Mouse (Mus musculus) layer of hippocampus, adult 9-11 months (tissue): ENCODE results near the gene Numb.
"Not testable (repeated sequence)": the region's sequence is repeated elsewhere in the genome, so short reads cannot be mapped to it uniquely, and the experiment has no call there.

ENCODE experiments used
- DNase-seq: peaks from one replicate; pipeline ENCODE4 v3.0.0; 2022

Gene Numb

GRCm38 (mm10) chr12:83921535-83922381, at the start of gene Numb:
Gene Numb, minus strand, starts transcription at chr12:83921934.
- DNase-seq: peak; percentile 100

DNA sequence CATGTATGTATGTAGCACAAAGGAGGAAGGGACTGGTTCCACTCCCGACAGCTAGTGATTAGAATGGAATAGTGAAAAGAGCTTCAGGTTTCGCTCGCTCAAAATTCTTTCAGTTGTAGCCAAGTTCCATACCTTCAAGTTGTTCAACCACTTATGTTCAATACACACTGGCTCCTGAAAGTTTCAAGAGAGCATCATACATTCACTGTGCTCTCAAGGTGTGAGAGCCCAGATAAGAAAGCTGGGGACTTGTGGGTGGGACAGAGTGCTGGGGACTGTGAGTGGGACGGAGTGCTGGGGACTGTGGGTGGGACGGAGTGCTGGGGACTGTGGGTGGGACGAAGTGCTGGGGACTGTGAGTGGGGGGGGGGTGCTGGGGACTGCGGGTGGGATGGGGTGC, 43.5 kb upstream of the Numb start:
- DNase-seq: no peak

- DNase-seq: no peak
Observed at GRCm38 (mm10) chr12:83958278-83958677, 36.5 kb upstream of the Numb start.

DNA sequence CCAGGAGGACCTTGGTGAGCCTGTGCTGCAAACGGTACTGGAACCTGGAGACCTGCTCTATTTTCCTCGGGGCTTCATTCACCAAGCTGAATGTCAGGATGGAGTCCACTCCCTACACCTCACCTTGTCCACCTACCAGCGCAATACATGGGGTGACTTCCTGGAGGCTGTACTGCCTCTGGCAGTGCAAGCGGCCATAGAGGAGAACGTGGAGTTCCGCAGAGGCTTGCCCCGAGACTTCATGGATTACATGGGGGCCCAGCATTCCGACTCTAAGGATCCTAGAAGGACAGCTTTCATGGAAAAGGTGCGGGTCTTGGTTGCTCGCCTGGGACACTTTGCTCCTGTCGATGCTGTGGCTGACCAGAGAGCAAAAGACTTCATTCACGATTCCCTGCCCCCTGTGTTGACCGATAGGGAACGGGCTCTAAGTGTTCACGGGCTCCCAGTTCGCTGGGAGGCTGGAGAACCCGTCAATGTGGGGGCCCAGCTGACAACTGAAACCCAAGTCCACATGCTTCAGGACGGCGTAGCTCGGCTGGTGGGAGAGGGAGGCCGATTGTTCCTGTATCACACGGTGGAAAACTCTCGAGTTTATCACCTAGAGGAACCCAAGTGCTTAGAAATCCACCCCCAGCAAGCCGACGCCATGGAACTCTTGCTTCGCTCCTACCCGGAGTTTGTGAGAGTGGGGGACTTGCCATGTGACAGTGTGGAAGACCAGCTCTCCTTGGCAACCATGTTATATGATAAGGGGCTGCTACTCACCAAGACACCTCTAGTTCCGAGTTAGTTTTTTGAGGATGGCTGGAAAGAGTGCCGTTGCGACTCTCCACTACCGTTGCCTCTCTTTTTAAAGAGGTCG, 30.2 kb upstream of the Numb start:
- DNase-seq: no peak

DNA sequence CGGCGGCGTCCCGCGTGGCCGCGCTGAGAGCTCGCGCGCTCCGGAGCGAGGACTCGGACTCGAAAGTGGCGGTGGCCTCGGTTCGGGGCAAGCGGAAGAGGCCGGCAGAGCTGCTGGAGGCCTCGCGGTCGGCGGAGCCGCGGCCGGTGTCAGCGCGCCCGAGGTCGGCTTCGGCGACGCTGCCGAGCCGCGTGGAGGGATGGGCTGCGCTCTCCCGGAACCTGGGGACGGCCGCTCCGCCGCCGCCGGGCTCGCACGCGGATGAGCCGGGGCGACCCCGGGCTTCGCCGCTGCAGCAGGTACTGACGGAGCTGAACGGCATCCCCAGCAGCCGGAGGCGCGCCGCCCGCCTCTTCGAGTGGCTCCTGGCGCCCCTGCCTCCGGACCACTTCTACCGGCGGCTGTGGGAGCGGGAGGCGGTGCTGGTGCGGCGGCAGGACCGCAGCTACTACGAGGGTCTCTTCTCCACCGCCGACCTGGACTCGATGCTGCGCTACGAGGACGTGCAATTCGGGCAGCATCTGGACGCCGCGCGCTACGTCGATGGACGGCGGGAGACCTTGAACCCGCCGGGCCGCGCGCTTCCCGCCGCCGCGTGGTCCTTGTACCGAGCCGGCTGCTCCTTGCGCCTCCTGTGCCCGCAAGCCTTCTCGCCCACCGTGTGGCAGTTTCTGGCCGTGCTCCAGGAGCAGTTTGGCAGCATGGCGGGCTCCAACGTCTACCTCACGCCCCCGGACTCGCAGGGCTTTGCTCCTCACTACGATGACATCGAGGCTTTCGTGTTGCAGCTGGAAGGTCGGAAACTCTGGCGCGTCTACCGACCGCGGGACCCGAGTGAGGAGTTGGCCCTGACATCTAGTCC, 29.3 kb upstream of the Numb start:
- no peak for DNase-seq

DNA sequence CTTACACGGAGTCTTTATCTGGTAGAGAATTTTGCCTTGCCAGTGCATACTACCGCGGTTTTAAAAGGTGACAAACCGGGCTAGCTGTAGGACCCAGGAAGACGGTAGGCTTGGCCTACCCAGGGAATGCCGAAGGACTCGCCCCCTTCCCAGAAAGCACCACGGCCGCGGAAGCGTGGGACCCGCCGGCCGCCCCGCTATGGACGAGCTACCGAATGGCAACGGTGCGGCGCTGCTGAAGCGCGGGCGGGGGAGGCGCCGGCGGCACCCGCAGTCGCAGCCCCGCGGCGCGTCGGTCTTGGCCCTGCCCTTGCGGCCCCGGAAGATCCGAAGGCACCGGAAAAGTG, 28.7 kb upstream of the Numb start, which contains the start of gene Riox1:
Riox1 (plus strand) TSS at position 116 of the 347 bp plus-strand sequence.
- peak; percentile 86 for DNase-seq

DNA sequence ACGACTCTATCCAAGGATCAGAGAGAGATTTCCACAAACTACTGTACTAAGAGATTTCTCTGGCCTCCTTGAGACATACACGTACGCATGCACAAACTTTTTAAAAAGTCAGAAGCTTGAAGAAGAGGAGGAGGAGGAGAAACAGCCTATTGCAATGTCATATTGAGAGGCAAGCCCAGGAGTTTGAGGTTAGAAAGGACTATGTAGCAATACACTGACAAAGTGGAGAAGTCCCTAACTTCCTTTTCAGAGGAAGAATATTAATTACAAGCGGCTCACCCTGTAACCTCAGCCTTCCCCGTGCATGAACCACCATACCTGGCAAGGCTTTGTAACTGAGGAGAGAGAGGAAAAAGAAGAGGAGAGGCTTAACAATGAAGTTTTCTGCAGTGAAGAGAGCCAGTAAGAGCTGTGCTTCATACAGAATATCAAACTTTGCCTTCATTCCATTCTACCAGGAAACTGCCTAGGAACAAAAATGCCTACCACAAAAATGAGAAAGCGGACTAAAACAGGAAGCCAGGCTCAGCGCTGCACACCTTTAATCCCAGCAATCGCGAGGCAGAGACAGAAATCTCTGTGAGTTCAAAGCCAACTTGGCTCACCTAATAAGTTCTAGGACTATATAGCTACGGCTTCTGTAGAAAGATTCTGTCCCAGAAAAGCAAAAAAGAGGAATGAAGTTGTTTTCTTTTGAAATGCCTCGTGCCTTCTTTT, 28.2 kb upstream of the Numb start:
- DNase-seq: no peak

DNA sequence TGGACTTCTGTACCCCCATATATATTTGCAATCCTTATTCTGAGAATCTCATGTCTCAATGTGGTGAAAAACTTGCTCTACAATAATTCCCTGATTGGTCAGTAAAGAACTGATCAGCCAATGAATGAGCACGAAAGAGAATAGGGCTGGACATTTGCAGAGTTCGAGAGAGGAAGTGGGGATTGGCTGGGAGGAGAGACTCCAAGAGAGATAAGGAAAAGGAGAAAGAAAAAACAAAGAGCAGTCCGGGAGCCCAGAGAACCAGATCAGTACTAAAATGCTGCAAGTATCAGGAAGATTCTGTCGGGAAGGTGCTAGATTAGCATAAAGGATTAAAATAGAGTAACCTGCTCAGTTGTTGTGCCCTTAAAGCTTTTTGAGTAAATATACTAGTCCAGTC, 27.3 kb upstream of the Numb start:
- no peak for DNase-seq

- no peak for DNase-seq
Observed at GRCm38 (mm10) chr12:83947260-83947811, 25.6 kb upstream of the Numb start.

- DNase-seq: no peak
Observed at GRCm38 (mm10) chr12:83941938-83942337, 20.2 kb upstream of the Numb start.

GRCm38 (mm10) chr12:83940031-83940430, 18.3 kb upstream of the Numb start:
- no peak for DNase-seq

GRCm38 (mm10) chr12:83939332-83939731, 17.6 kb upstream of the Numb start:
- no peak for DNase-seq

GRCm38 (mm10) chr12:83938592-83938991, 16.9 kb upstream of the Numb start:
- not testable (repeated sequence) for DNase-seq

- no peak for DNase-seq
Observed at GRCm38 (mm10) chr12:83937600-83937999, 15.9 kb upstream of the Numb start.

DNA sequence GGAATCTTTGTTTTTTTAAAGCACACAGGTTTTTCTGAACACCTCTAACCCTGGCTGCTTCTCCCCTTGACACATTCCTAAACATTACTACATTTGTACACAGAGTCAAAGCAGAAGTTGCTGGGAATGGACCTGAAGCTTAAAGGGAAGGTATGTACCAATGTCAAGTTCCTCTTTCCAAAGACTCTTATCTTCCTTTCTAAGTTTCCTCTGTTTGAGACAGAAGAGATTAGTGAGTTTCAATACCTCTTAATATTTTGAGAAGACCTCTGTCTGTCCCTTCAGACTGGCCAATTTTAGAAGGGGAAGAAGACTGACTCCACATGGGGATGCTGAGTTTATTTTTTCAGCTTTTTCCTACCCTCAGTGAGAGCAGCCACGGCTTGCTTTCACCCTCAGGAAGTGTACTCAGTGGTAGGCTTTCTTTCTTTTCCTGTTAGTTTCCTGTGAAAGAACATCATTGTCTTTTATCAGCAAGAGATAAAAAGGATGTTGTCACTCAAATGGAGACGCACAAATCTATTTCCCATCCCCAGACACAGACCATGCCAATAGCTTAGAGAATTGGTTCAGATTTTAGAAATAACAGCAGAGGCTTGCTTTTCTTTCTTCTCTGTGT, 7.6 kb upstream of the Numb start:
- no peak for DNase-seq

GRCm38 (mm10) chr12:83927747-83928146, 6.0 kb upstream of the Numb start:
- DNase-seq: no peak

GRCm38 (mm10) chr12:83926061-83926460, 4.3 kb upstream of the Numb start:
- DNase-seq: no peak

GRCm38 (mm10) chr12:83925160-83925703, 3.5 kb upstream of the Numb start:
- DNase-seq: no peak

GRCm38 (mm10) chr12:83924332-83924731, 2.6 kb upstream of the Numb start:
- no peak for DNase-seq

DNA sequence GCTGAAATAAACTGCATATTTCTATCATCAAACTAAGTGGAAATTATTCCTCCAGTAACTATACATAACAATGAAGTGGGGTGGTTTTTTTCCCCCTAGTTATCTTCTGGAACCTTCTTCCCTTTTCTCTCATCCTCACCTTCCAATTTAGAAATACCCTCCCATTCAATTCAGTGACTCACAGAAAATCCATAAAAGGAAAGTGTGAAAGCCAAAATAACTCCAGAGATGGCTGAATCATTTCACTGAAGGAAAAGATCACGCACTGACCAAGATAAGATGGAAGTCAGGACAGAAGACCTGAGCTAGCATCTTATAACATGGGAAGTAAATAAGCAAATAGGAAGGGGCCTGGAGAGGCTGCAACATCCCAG, 1.7 kb upstream of the Numb start:
- no peak for DNase-seq
